Mouse (Mus musculus): ENCODE measurements around the gene Chil1.

DNA sequence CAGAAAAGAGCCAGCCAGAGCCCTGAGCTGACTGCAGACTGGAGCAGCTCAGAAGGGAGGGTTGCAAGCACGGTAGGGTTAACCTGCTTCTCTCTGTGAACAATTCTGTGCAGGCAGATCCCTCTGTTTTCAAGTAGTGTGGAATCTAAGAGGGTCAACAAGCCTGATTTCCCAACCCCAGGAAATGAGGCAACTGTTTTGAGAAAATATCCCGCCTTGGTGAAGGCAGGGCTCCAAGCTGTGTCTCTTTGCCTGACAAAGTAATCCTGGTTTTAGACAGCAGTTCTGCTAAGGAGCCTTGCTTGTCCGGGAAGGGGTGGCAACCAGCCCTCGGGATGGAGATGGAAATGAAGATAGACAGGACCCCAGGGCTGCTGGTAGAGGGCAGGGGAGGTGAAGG is 17.5 kb upstream of the Chil1 start:
- TF ChIP-seq POLR2A (IDR thresholded peaks at IDR 0.05; ENCODE audit: low read depth, low read length) (no peak), CTCF (conservative IDR thresholded peaks at IDR 0.05; ENCODE audit: insufficient read depth, insufficient read length, low read depth, low read length) (no peak)
